Mouse (Mus musculus): ENCODE data around the gene Lamc3. TPM values are rescaled to one million over a fixed set of nuclear protein-coding genes. Genes with fewer than 3 reads are reported as not detected.

Lamc3 gene
- polyA plus RNA-seq, 1 experiment from 2014 or later = 0.02 TPM

- DNase-seq (no peak), ATAC-seq (no peak)
- no peak for TF ChIP-seq CTCF (IDR thresholded peaks at IDR 0.05; ENCODE audit: low read depth)
- TF ChIP-seq EP300 (IDR thresholded peaks at IDR 0.05; ENCODE audit: low read depth) = no peak
- H3K27me3 ChIP-seq (ENCODE audit: insufficient read depth, low read length) = no peaks in the 10 kb centered on the region
- H3K27ac ChIP-seq (ENCODE audit: low read depth) = no peak overlapping the region
- H3K9ac ChIP-seq (replicated peaks) = no peak overlapping the region
- WGBS (ENCODE audit: insufficient replicate concordance) = 38% methylated on average over 1 of the region's 1 CpGs
- H3K4me2 ChIP-seq (ENCODE audit: low read depth, low read length) = no peak overlapping the region
- H3K9me3 ChIP-seq (ENCODE audit: low read length) = no peaks in the 10 kb centered on the region
- H3K4me1 ChIP-seq (ENCODE audit: insufficient read depth) = no peaks in the 10 kb centered on the region
- no peaks in the 10 kb centered on the region for H3K36me3 ChIP-seq (replicated peaks; ENCODE audit: insufficient read depth, low read length)
- no peak overlapping the region for H3K4me3 ChIP-seq (ENCODE audit: low read depth, low read length)
These were observed 24.2 kb upstream of the Lamc3 start for GRCm38 (mm10) chr2:31862919-31863318.

- DNase-seq = no peak
- no peak for TF ChIP-seq CTCF (IDR thresholded peaks at IDR 0.05; ENCODE audit: low read depth)
- no peak for TF ChIP-seq EP300 (IDR thresholded peaks at IDR 0.05; ENCODE audit: low read depth)
- no peaks in the 10 kb centered on the region for H3K36me3 ChIP-seq (replicated peaks; ENCODE audit: insufficient read depth, low read length)
- H3K27me3 ChIP-seq (ENCODE audit: insufficient read depth, low read length) = no peaks in the 10 kb centered on the region
- no peak overlapping the region for H3K27ac ChIP-seq (ENCODE audit: low read depth)
- ATAC-seq = no peak
- H3K9ac ChIP-seq (replicated peaks) = no peak overlapping the region
- H3K4me1 ChIP-seq (ENCODE audit: insufficient read depth) = 0 out of 2 replicates have a peak, but pooled peaks cover 3% of the 10 kb centered on the region
- WGBS (ENCODE audit: insufficient replicate concordance) = 87% methylated on average over 1 of the region's 1 CpGs
- no peak overlapping the region for H3K4me2 ChIP-seq (ENCODE audit: low read depth, low read length)
- H3K9me3 ChIP-seq (ENCODE audit: low read length) = no peaks in the 10 kb centered on the region
- no peak overlapping the region for H3K4me3 ChIP-seq (ENCODE audit: low read depth, low read length)
These were observed 23.3 kb upstream of the Lamc3 start for GRCm38 (mm10) chr2:31863766-31864165.

GRCm38 (mm10) chr2:31864891-31865290, 22.2 kb upstream of the Lamc3 start:
- H3K4me1 ChIP-seq (ENCODE audit: insufficient read depth) = 0 out of 2 replicates have a peak, but pooled peaks cover 3% of the 10 kb centered on the region
- H3K9ac ChIP-seq (replicated peaks) = no peak overlapping the region
- no peak overlapping the region for H3K27ac ChIP-seq (ENCODE audit: low read depth)
- no peak overlapping the region for H3K4me3 ChIP-seq (ENCODE audit: low read depth, low read length)
- no peaks in the 10 kb centered on the region for H3K27me3 ChIP-seq (ENCODE audit: insufficient read depth, low read length)
- no peaks in the 10 kb centered on the region for H3K9me3 ChIP-seq (ENCODE audit: low read length)
- 75% methylated on average over 9 of the region's 9 CpGs for WGBS (ENCODE audit: insufficient replicate concordance)
- no peaks in the 10 kb centered on the region for H3K36me3 ChIP-seq (replicated peaks; ENCODE audit: insufficient read depth, low read length)
- TF ChIP-seq CTCF (IDR thresholded peaks at IDR 0.05; ENCODE audit: low read depth) (no peak), EP300 (IDR thresholded peaks at IDR 0.05; ENCODE audit: low read depth) (no peak)
- DNase-seq (no peak), ATAC-seq (no peak)
- no peak overlapping the region for H3K4me2 ChIP-seq (ENCODE audit: low read depth, low read length)

GRCm38 (mm10) chr2:31865322-31865721, 21.8 kb upstream of the Lamc3 start:
- H3K9me3 ChIP-seq (ENCODE audit: low read length) = no peaks in the 10 kb centered on the region
- no peak for DNase-seq
- 0 out of 2 replicates have a peak, but pooled peaks cover 3% of the 10 kb centered on the region for H3K4me1 ChIP-seq (ENCODE audit: insufficient read depth)
- TF ChIP-seq CTCF (IDR thresholded peaks at IDR 0.05; ENCODE audit: low read depth) = no peak
- TF ChIP-seq EP300 (IDR thresholded peaks at IDR 0.05; ENCODE audit: low read depth) = no peak
- H3K27ac ChIP-seq (ENCODE audit: low read depth) = no peak overlapping the region
- ATAC-seq = no peak
- H3K4me2 ChIP-seq (ENCODE audit: low read depth, low read length) = no peak overlapping the region
- no peak overlapping the region for H3K4me3 ChIP-seq (ENCODE audit: low read depth, low read length)
- no peak overlapping the region for H3K9ac ChIP-seq (replicated peaks)
- 68% methylated on average over 4 of the region's 4 CpGs for WGBS (ENCODE audit: insufficient replicate concordance)
- no peaks in the 10 kb centered on the region for H3K36me3 ChIP-seq (replicated peaks; ENCODE audit: insufficient read depth, low read length)
- no peaks in the 10 kb centered on the region for H3K27me3 ChIP-seq (ENCODE audit: insufficient read depth, low read length)

- no peak for TF ChIP-seq CTCF (IDR thresholded peaks at IDR 0.05; ENCODE audit: low read depth)
- TF ChIP-seq EP300 (IDR thresholded peaks at IDR 0.05; ENCODE audit: low read depth) = no peak
- Histone ChIP-seq H3K4me3 (ENCODE audit: low read depth, low read length) (no peak overlapping the region), H3K9me3 (ENCODE audit: low read length) (no peaks in the 10 kb centered on the region), H3K27me3 (ENCODE audit: insufficient read depth, low read length) (no peaks in the 10 kb centered on the region), H3K36me3 (replicated peaks; ENCODE audit: insufficient read depth, low read length) (no peaks in the 10 kb centered on the region), H3K9ac (replicated peaks) (no peak overlapping the region), H3K4me1 (ENCODE audit: insufficient read depth) (0 out of 2 replicates have a peak, but pooled peaks cover 3% of the 10 kb centered on the region), H3K4me2 (ENCODE audit: low read depth, low read length) (no peak overlapping the region), H3K27ac (ENCODE audit: low read depth) (no peak overlapping the region)
- DNase-seq (no peak), ATAC-seq (no peak)
- 40% methylated on average over 2 of the region's 2 CpGs for WGBS (ENCODE audit: insufficient replicate concordance)
These were observed 21.3 kb upstream of the Lamc3 start for GRCm38 (mm10) chr2:31865794-31866193.

GRCm38 (mm10) chr2:31867773-31868537, 19.1 kb upstream of the Lamc3 start:
- no peak overlapping the region for H3K4me2 ChIP-seq (ENCODE audit: low read depth, low read length)
- no peak for TF ChIP-seq EP300 (IDR thresholded peaks at IDR 0.05; ENCODE audit: low read depth)
- TF ChIP-seq CTCF (IDR thresholded peaks at IDR 0.05; ENCODE audit: low read depth) = no peak
- 0 out of 2 replicates have a peak, but pooled peaks cover 3% of the 10 kb centered on the region for H3K4me1 ChIP-seq (ENCODE audit: insufficient read depth)
- H3K4me3 ChIP-seq (ENCODE audit: low read depth, low read length) = no peak overlapping the region
- DNase-seq = no peak
- peaks cover 6% of the 10 kb centered on the region for H3K9me3 ChIP-seq (ENCODE audit: low read length)
- H3K36me3 ChIP-seq (replicated peaks; ENCODE audit: insufficient read depth, low read length) = no peaks in the 10 kb centered on the region
- no peak overlapping the region for H3K27ac ChIP-seq (ENCODE audit: low read depth)
- no peak overlapping the region for H3K9ac ChIP-seq (replicated peaks)
- ATAC-seq = no peak
- no peaks in the 10 kb centered on the region for H3K27me3 ChIP-seq (ENCODE audit: insufficient read depth, low read length)
- WGBS (ENCODE audit: insufficient replicate concordance) = 76% methylated on average over 8 of the region's 8 CpGs

Measured in liver, postnatal 0 days (tissue).